ENCODE assay signal across 13 mouse cellular contexts in the genomic region with DNA sequence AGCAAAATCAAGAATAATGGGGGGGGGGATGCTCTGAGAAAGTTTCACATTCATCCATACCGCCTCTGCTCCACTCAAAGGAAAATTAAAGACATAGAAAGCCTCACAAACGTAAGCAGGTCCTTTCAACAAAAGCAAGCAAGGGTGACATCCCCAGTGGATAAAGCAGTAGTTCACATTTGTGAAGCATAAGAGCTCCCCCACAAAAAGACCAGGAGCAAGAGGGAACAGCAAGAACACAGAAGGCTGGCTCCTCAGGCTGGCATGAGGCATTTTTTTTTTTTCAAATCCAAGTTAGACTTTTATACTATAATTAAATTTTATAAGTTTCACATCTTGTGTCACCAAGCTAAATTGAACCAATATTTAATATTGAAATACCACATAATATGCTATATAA.
DNase-seq lines count a peak whose midpoint lies in the region; ATAC-seq and TF ChIP-seq lines count a peak whose summit lies in the region.
"Had no signal": no experiment of that assay in that cellular context is flagged by ENCODE, and none has a peak within 500 bp of the region (broad histone marks: within the 10 kb centered on the region; RNA-seq: fewer than 3 reads in every experiment).

No protein-coding gene starts in this region.

- no peaks in the 10 kb centered on the region for H3K27me3 ChIP-seq in lung, postnatal 0 days (replicated peaks; ENCODE audit: insufficient read depth, low read length)
- no peaks in the 10 kb centered on the region for H3K27me3 ChIP-seq in hindbrain, embryonic 12.5 days
- H3K27me3 ChIP-seq: intestine, embryonic 15.5 days had no signal

- H3K4me2 ChIP-seq in lung, postnatal 0 days (replicated peaks; ENCODE audit: low read depth, low read length): no peak overlapping the region
- no peak overlapping the region for H3K4me2 ChIP-seq in hindbrain, embryonic 12.5 days (replicated peaks)
- H3K4me2 ChIP-seq: intestine, embryonic 15.5 days had no signal

- H3K36me3 ChIP-seq in lung, postnatal 0 days (ENCODE audit: insufficient read depth, low read length): no peaks in the 10 kb centered on the region
- H3K36me3 ChIP-seq in hindbrain, embryonic 12.5 days: no peaks in the 10 kb centered on the region
- H3K36me3 ChIP-seq: intestine, embryonic 15.5 days had no signal

- 54% methylated on average over 2 of the region's 2 CpGs for WGBS in lung, postnatal 0 days
- 48% methylated on average over 2 of the region's 2 CpGs for WGBS in lung, adult 2 months
- WGBS in hindbrain, embryonic 12.5 days: 50% methylated on average over 2 of the region's 2 CpGs

- no peak overlapping the region for H3K4me3 ChIP-seq in lung, postnatal 0 days (ENCODE audit: low read depth, low read length)
- no peak overlapping the region for H3K4me3 ChIP-seq in lung, adult 2 months (replicated peaks; ENCODE audit: extremely low read depth, low read depth, low read length)
- H3K4me3 ChIP-seq in hindbrain, embryonic 12.5 days: no peak overlapping the region
- H3K4me3 ChIP-seq: intestine, embryonic 15.5 days had no signal

- H3K4me1 ChIP-seq in lung, postnatal 0 days (ENCODE audit: insufficient read depth, low read depth, low read length): no peaks in the 10 kb centered on the region
- no peaks in the 10 kb centered on the region for H3K4me1 ChIP-seq in lung, adult 2 months (ENCODE audit: control insufficient read depth, insufficient read depth, low read length)
- peaks cover 3% of the 10 kb centered on the region; the same call in 1 of the 2 replicates for H3K4me1 ChIP-seq in hindbrain, embryonic 12.5 days
- H3K4me1 ChIP-seq: intestine, embryonic 15.5 days had no signal

- TF ChIP-seq CTCF in lung, postnatal 0 days (IDR thresholded peaks at IDR 0.05): peak; percentile 23; the same call in 1 of the 2 replicates
- no peak for TF ChIP-seq CTCF in lung, adult 2 months (IDR thresholded peaks at IDR 0.05; ENCODE audit: insufficient read depth, low read length)
- TF ChIP-seq CTCF in brain, embryonic 14.5 days (IDR thresholded peaks at IDR 0.05; ENCODE audit: borderline replicate concordance, extremely low read depth, insufficient read depth, insufficient read length): peak; percentile 15; the same call in 1 of the 2 replicates

- no peak for TF ChIP-seq POLR2A in lung, adult 2 months (IDR thresholded peaks at IDR 0.05; ENCODE audit: borderline replicate concordance, extremely low read depth, low read depth, low read length)
- no peak for TF ChIP-seq POLR2A in brain, embryonic 14.5 days (IDR thresholded peaks at IDR 0.05; ENCODE audit: borderline replicate concordance, extremely low read depth, insufficient read depth, insufficient read length, poor library complexity, severe bottlenecking)

- no peak overlapping the region for H3K9ac ChIP-seq in lung, postnatal 0 days (replicated peaks; ENCODE audit: low read depth)
- no peak overlapping the region for H3K9ac ChIP-seq in hindbrain, embryonic 12.5 days
- H3K9ac ChIP-seq: intestine, embryonic 15.5 days; liver, embryonic 14.5 days had no signal

- peak; percentile 16 for DNase-seq in embryo, embryonic 10 days (ENCODE audit: low spot score)
- no peak for DNase-seq in embryo, embryonic 9.5 days (ENCODE audit: extremely low spot score)
- DNase-seq in lung, postnatal 0 days (ENCODE audit: low spot score): no peak
- DNase-seq in lung, adult 2 months: no peak
- DNase-seq in brain, embryonic 14.5 days (ENCODE audit: low read depth): peak; percentile 33
- DNase-seq: adrenal gland, postnatal 25 days; gastrocnemius, postnatal 36 days; heart, postnatal 14 days had no signal

- TF ChIP-seq EP300 in lung, postnatal 0 days (IDR thresholded peaks at IDR 0.05): no peak

- no peak overlapping the region for H3K27ac ChIP-seq in lung, postnatal 0 days (ENCODE audit: low read length)
- H3K27ac ChIP-seq in hindbrain, embryonic 12.5 days: no peak overlapping the region
- H3K27ac ChIP-seq: intestine, embryonic 15.5 days; liver, embryonic 14.5 days had no signal

- H3K9me3 ChIP-seq in lung, postnatal 0 days (ENCODE audit: low read length): no peaks in the 10 kb centered on the region
- H3K9me3 ChIP-seq in hindbrain, embryonic 12.5 days (replicated peaks): no peaks in the 10 kb centered on the region
- H3K9me3 ChIP-seq: intestine, embryonic 15.5 days had no signal

- ATAC-seq in lung, postnatal 0 days: no peak
- ATAC-seq in megakaryocyte, adult 5-6 weeks (ENCODE audit: poor library complexity, severe bottlenecking): peak; percentile 64
- no peak for ATAC-seq in hindbrain, embryonic 12.5 days (ENCODE audit: low FRiP score)
- no peak for ATAC-seq in CD4-positive, CD25-positive, alpha-beta regulatory T cell, adult 4 months

Comparison
In these comparisons a context has a peak if more than half of its experiments do, and no peak if none do; other contexts are left out.
1. DNase-seq: peak in embryo, embryonic 10 days (single experiment) and brain, embryonic 14.5 days (single experiment); none in embryo, embryonic 9.5 days (single experiment), lung, postnatal 0 days (single experiment) and lung, adult 2 months (single experiment).